In genomic region chr1:87573800-87574215, GRCm38 (mm10) we compare ENCODE assay signal across 9 mouse cellular contexts. TPM values are rescaled to one million over a fixed set of nuclear protein-coding genes. Genes with fewer than 3 reads are reported as not detected.
DNase-seq lines count a peak whose midpoint lies in the region; ATAC-seq and TF ChIP-seq lines count a peak whose summit lies in the region.
"Had no signal": no experiment of that assay in that cellular context is flagged by ENCODE, and none has a peak within 500 bp of the region (broad histone marks: within the 10 kb centered on the region; RNA-seq: fewer than 3 reads in every experiment).

Ngef (minus strand) TSS chr1:87573870.

- no peak within 1 kb of the TSS for H3K9ac ChIP-seq in forebrain, embryonic 13.5 days
- H3K9ac ChIP-seq in forebrain, embryonic 11.5 days (ENCODE audit: low read length), result no peak within 1 kb of the TSS
- H3K9ac ChIP-seq in hindbrain, postnatal 0 days (replicated peaks; ENCODE audit: low read length), result no peak within 1 kb of the TSS
- H3K9ac ChIP-seq in midbrain, embryonic 14.5 days (replicated peaks; ENCODE audit: low read length), result no peak within 1 kb of the TSS
- no peak within 1 kb of the TSS for H3K9ac ChIP-seq in heart, embryonic 11.5 days (ENCODE audit: low read depth, low read length)
- H3K9ac ChIP-seq in heart, adult 2 months (ENCODE audit: low read depth, low read length), result no peak within 1 kb of the TSS
- H3K9ac ChIP-seq: limb, embryonic 12.5 days had no signal

- intact Hi-C loops in left cerebral cortex, postnatal 10 days (cut with DNase I), result no loop called here
- intact Hi-C loops in heart, adult 2 months (cut with DNase I), result no loop called here

- no peak for DNase-seq in forebrain, embryonic 11.5 days (ENCODE audit: low spot score)
- no peak for DNase-seq in hindbrain, postnatal 0 days (ENCODE audit: low spot score)
- no peak for DNase-seq in left cerebral cortex, postnatal 10 days (ENCODE audit: extremely low spot score in 1 of 2, low spot score in 2 of 2)
- DNase-seq in midbrain, embryonic 14.5 days, result no peak
- DNase-seq in spleen, postnatal 36 days (ENCODE audit: low spot score in 2 of 2), result no peak
- DNase-seq in heart, adult 2 months, result no peak

- WGBS in forebrain, embryonic 13.5 days, result 83% methylated on average over 6 of the region's 6 CpGs
- WGBS in forebrain, embryonic 11.5 days, result 83% methylated on average over 6 of the region's 6 CpGs
- WGBS in hindbrain, postnatal 0 days, result 70% methylated on average over 6 of the region's 6 CpGs
- WGBS in midbrain, embryonic 14.5 days, result 82% methylated on average over 6 of the region's 6 CpGs
- whole genome bisulfite sequencing in heart, embryonic 11.5 days (ENCODE audit: insufficient replicate concordance), result 68% methylated on average over 6 of the region's 6 CpGs
- 74% methylated on average over 6 of the region's 6 CpGs for WGBS in heart, adult 2 months

- H3K79me2 ChIP-seq in heart, adult 2 months (replicated peaks; ENCODE audit: control insufficient read depth, insufficient read depth, low read length), result no peaks in the 10 kb centered on the region

- no peaks in the 10 kb centered on the region for H3K36me3 ChIP-seq in forebrain, embryonic 13.5 days (ENCODE audit: poor library complexity, severe bottlenecking)
- no peaks in the 10 kb centered on the region for H3K36me3 ChIP-seq in forebrain, embryonic 11.5 days (ENCODE audit: control insufficient read depth, insufficient read depth, low read length)
- H3K36me3 ChIP-seq in hindbrain, postnatal 0 days (ENCODE audit: insufficient read depth, low read length), result no peaks in the 10 kb centered on the region
- H3K36me3 ChIP-seq in midbrain, embryonic 14.5 days (ENCODE audit: control insufficient read depth, insufficient read depth, low read length), result no peaks in the 10 kb centered on the region
- no peaks in the 10 kb centered on the region for H3K36me3 ChIP-seq in heart, embryonic 11.5 days (ENCODE audit: control insufficient read depth, insufficient read depth, low read length)
- H3K36me3 ChIP-seq in heart, adult 2 months (ENCODE audit: control insufficient read depth, insufficient read depth, low read length), result no peaks in the 10 kb centered on the region
- H3K36me3 ChIP-seq: limb, embryonic 12.5 days had no signal

- TF ChIP-seq CTCF in hindbrain, postnatal 0 days (IDR thresholded peaks at IDR 0.05; ENCODE audit: low read depth), result no peak
- TF ChIP-seq CTCF in heart, adult 2 months (IDR thresholded peaks at IDR 0.05), result no peak

- no peaks in the 10 kb centered on the region for H3K27me3 ChIP-seq in forebrain, embryonic 13.5 days
- no peaks in the 10 kb centered on the region for H3K27me3 ChIP-seq in forebrain, embryonic 11.5 days (ENCODE audit: control insufficient read depth, insufficient read depth, low read length)
- H3K27me3 ChIP-seq in hindbrain, postnatal 0 days (ENCODE audit: insufficient read depth, low read length), result no peaks in the 10 kb centered on the region
- H3K27me3 ChIP-seq in midbrain, embryonic 14.5 days (ENCODE audit: control insufficient read depth, insufficient read depth, low read length), result no peaks in the 10 kb centered on the region
- H3K27me3 ChIP-seq in heart, embryonic 11.5 days (ENCODE audit: control insufficient read depth, insufficient read depth, low read length), result no peaks in the 10 kb centered on the region
- H3K27me3 ChIP-seq in heart, adult 2 months (ENCODE audit: control insufficient read depth, insufficient read depth, low read length), result no peaks in the 10 kb centered on the region
- H3K27me3 ChIP-seq: limb, embryonic 12.5 days had no signal

- no peak for TF ChIP-seq EP300 in heart, adult 2 months (IDR thresholded peaks at IDR 0.05; ENCODE audit: insufficient read depth, low read depth, low read length)

- TF ChIP-seq POLR2A in heart, adult 2 months (IDR thresholded peaks at IDR 0.05; ENCODE audit: insufficient read depth, low read depth, low read length), result no peak

- H3K27ac ChIP-seq in forebrain, embryonic 13.5 days, result peak within 1 kb of the TSS; percentile 46; the same call in 1 of the 2 replicates
- no peak within 1 kb of the TSS for H3K27ac ChIP-seq in forebrain, embryonic 11.5 days (ENCODE audit: low read depth, low read length)
- H3K27ac ChIP-seq in hindbrain, postnatal 0 days, result 0 out of 2 replicates have a peak within 1 kb of the TSS, but pooled peaks have one; percentile 51
- H3K27ac ChIP-seq in midbrain, embryonic 14.5 days (replicated peaks; ENCODE audit: low read depth, low read length), result no peak within 1 kb of the TSS
- H3K27ac ChIP-seq in heart, embryonic 11.5 days (ENCODE audit: low read depth, low read length), result no peak within 1 kb of the TSS
- no peak within 1 kb of the TSS for H3K27ac ChIP-seq in heart, adult 2 months
- H3K27ac ChIP-seq: limb, embryonic 12.5 days had no signal

- no peaks in the 10 kb centered on the region; the same call in 1 of the 2 replicates for H3K9me3 ChIP-seq in forebrain, embryonic 13.5 days (replicated peaks)
- no peaks in the 10 kb centered on the region for H3K9me3 ChIP-seq in forebrain, embryonic 11.5 days (ENCODE audit: control insufficient read depth, low read length)
- no peaks in the 10 kb centered on the region for H3K9me3 ChIP-seq in hindbrain, postnatal 0 days (ENCODE audit: low read length)
- no peaks in the 10 kb centered on the region for H3K9me3 ChIP-seq in midbrain, embryonic 14.5 days (ENCODE audit: control insufficient read depth, low read length)
- H3K9me3 ChIP-seq in heart, embryonic 11.5 days (replicated peaks; ENCODE audit: control insufficient read depth, low read length), result no peaks in the 10 kb centered on the region
- H3K9me3 ChIP-seq: limb, embryonic 12.5 days had no signal

- ATAC-seq in forebrain, embryonic 13.5 days, result peak; percentile 59
- ATAC-seq in forebrain, embryonic 11.5 days (replicated peaks; ENCODE audit: low FRiP score), result no peak
- ATAC-seq in hindbrain, postnatal 0 days, result peak; percentile 16
- peak; percentile 24; the same call in 1 of the 2 replicates for ATAC-seq in midbrain, embryonic 14.5 days (ENCODE audit: low FRiP score, low TSS enrichment)
- ATAC-seq in heart, embryonic 11.5 days (replicated peaks; ENCODE audit: insufficient number of reproducible peaks, low FRiP score, low TSS enrichment), result no peak

- no peak within 1 kb of the TSS for H3K4me3 ChIP-seq in forebrain, embryonic 13.5 days
- H3K4me3 ChIP-seq in forebrain, embryonic 11.5 days (ENCODE audit: low read depth, low read length), result no peak within 1 kb of the TSS
- no peak within 1 kb of the TSS for H3K4me3 ChIP-seq in hindbrain, postnatal 0 days (ENCODE audit: low read length)
- no peak within 1 kb of the TSS for H3K4me3 ChIP-seq in midbrain, embryonic 14.5 days (replicated peaks; ENCODE audit: low read depth, low read length)
- H3K4me3 ChIP-seq in heart, embryonic 11.5 days (ENCODE audit: low read depth, low read length), result no peak within 1 kb of the TSS
- no peak within 1 kb of the TSS for H3K4me3 ChIP-seq in heart, adult 2 months
- H3K4me3 ChIP-seq: limb, embryonic 12.5 days had no signal

- H3K4me1 ChIP-seq in forebrain, embryonic 13.5 days, result peaks cover 18% of the 10 kb centered on the region
- H3K4me1 ChIP-seq in forebrain, embryonic 11.5 days (replicated peaks; ENCODE audit: control insufficient read depth, insufficient read depth, low read length), result no peaks in the 10 kb centered on the region
- peaks cover 11% of the 10 kb centered on the region; the same call in 1 of the 2 replicates for H3K4me1 ChIP-seq in hindbrain, postnatal 0 days (ENCODE audit: insufficient read depth, low read length)
- H3K4me1 ChIP-seq in midbrain, embryonic 14.5 days (ENCODE audit: control insufficient read depth, insufficient read depth, low read length), result peaks cover 8% of the 10 kb centered on the region
- H3K4me1 ChIP-seq in heart, embryonic 11.5 days (ENCODE audit: control insufficient read depth, insufficient read depth, low read length), result no peaks in the 10 kb centered on the region
- no peaks in the 10 kb centered on the region for H3K4me1 ChIP-seq in heart, adult 2 months (ENCODE audit: control insufficient read depth, insufficient read depth, low read length)

- no peak within 1 kb of the TSS for H3K4me2 ChIP-seq in forebrain, embryonic 13.5 days
- H3K4me2 ChIP-seq in forebrain, embryonic 11.5 days (ENCODE audit: low read depth, low read length, severe bottlenecking), result no peak within 1 kb of the TSS
- no peak within 1 kb of the TSS for H3K4me2 ChIP-seq in hindbrain, postnatal 0 days (ENCODE audit: low read depth, low read length)
- no peak within 1 kb of the TSS for H3K4me2 ChIP-seq in midbrain, embryonic 14.5 days (ENCODE audit: low read length)
- H3K4me2 ChIP-seq in heart, embryonic 11.5 days, result no peak within 1 kb of the TSS
- H3K4me2 ChIP-seq: limb, embryonic 12.5 days had no signal

RNA-seq across cellular contexts. Expression of gene Ngef, which starts in this region (rescaled TPM):
- polyA plus RNA-seq in forebrain, embryonic 13.5 days (2015; fragmentation: Nextera tagmentation; extraction: Ambion mirVana), result 3.1 and 5.4 TPM in 2 replicates
- 2.3 and 2.5 TPM in 2 replicates for polyA plus RNA-seq in forebrain, embryonic 11.5 days (2014; fragmentation: Nextera tagmentation; extraction: Ambion mirVana)
- 42.1 and 49.1 TPM in 2 replicates for total RNA-seq in hindbrain, postnatal 0 days (2014; rRNA removed)
- 32.4 and 35.6 TPM in 2 replicates for polyA plus RNA-seq in hindbrain, postnatal 0 days (2015; fragmentation: Nextera tagmentation; extraction: Ambion mirVana)
- 100 to 1,000 TPM; 198 to 200 TPM for total RNA-seq in left cerebral cortex, postnatal 10 days (2021)
- polyA plus RNA-seq in midbrain, embryonic 14.5 days (2014; fragmentation: Nextera tagmentation; extraction: Ambion mirVana), result 13.0 and 16.6 TPM in 2 replicates
- polyA plus RNA-seq in heart, embryonic 11.5 days (2014; fragmentation: Nextera tagmentation; extraction: Ambion mirVana), result 0.84 and 1.7 TPM in 2 replicates
- under 1 TPM; 0.23 to 0.32 TPM for total RNA-seq in heart, adult 2 months (2021)
- 0.53 and 0.70 TPM in 2 replicates for polyA plus RNA-seq in heart, adult 2 months (2012; rRNA removed)

Comparison
In these comparisons a context has a peak if more than half of its experiments do, and no peak if none do; other contexts are left out.
1. RNA of gene Ngef (total RNA-seq): 198 to 200 TPM in left cerebral cortex, postnatal 10 days and 42.1 to 49.1 TPM in hindbrain, postnatal 0 days; 0.23 to 0.32 TPM in heart, adult 2 months; every median in the first group is over 10 times any median in the second.
2. ATAC-seq: peak in forebrain, embryonic 13.5 days (single experiment), hindbrain, postnatal 0 days (single experiment) and midbrain, embryonic 14.5 days (single experiment); none in forebrain, embryonic 11.5 days (single experiment) and heart, embryonic 11.5 days (single experiment).
3. H3K27ac ChIP-seq: peak in forebrain, embryonic 13.5 days (single experiment) and hindbrain, postnatal 0 days (single experiment); none in forebrain, embryonic 11.5 days (single experiment), midbrain, embryonic 14.5 days (single experiment), heart, embryonic 11.5 days (single experiment) and heart, adult 2 months (single experiment).